Mouse (Mus musculus): ENCODE results near the gene Glce. TPM values are rescaled to one million over a fixed set of nuclear protein-coding genes. Genes with fewer than 3 reads are reported as not detected.
A peak's percentile ranks its signal among the peaks of the same experiment; 100 is the strongest.

The Glce gene
- polyA plus RNA-seq, 1 experiment from 2014 or later = 17.5 TPM

GRCm38 (mm10) chr9:62059941-62060340 is 62.5 kb downstream of the Glce start:
- ATAC-seq = no peak
- no peak overlapping the region for H3K9ac ChIP-seq (replicated peaks)
- peaks cover 7% of the 10 kb centered on the region; the same call in 1 of the 2 replicates for H3K36me3 ChIP-seq
- no peak overlapping the region for H3K4me3 ChIP-seq (replicated peaks)
- WGBS = 90% methylated on average over 11 of the region's 11 CpGs
- no peaks in the 10 kb centered on the region for H3K4me1 ChIP-seq (replicated peaks)
- H3K27me3 ChIP-seq = no peaks in the 10 kb centered on the region
- H3K9me3 ChIP-seq = no peaks in the 10 kb centered on the region
- H3K4me2 ChIP-seq (replicated peaks) = no peak overlapping the region
- H3K27ac ChIP-seq = no peak overlapping the region

GRCm38 (mm10) chr9:62057881-62058506 is 64.5 kb downstream of the Glce start:
- Histone ChIP-seq H3K9ac (replicated peaks) (no peak overlapping the region), H3K9me3 (no peaks in the 10 kb centered on the region), H3K4me1 (replicated peaks) (no peaks in the 10 kb centered on the region), H3K4me2 (replicated peaks) (no peak overlapping the region), H3K4me3 (replicated peaks) (no peak overlapping the region), H3K27me3 (no peaks in the 10 kb centered on the region), H3K27ac (no peak overlapping the region), H3K36me3 (peaks cover 7% of the 10 kb centered on the region; the same call in 1 of the 2 replicates)
- WGBS = 80% methylated on average over 7 of the region's 7 CpGs
- ATAC-seq = no peak

GRCm38 (mm10) chr9:62056206-62056605 is 66.2 kb downstream of the Glce start:
- Histone ChIP-seq H3K27me3 (no peaks in the 10 kb centered on the region), H3K4me1 (replicated peaks) (no peaks in the 10 kb centered on the region), H3K36me3 (peaks cover 7% of the 10 kb centered on the region; the same call in 1 of the 2 replicates), H3K27ac (no peak overlapping the region), H3K9ac (replicated peaks) (no peak overlapping the region), H3K9me3 (no peaks in the 10 kb centered on the region), H3K4me2 (replicated peaks) (no peak overlapping the region), H3K4me3 (replicated peaks) (no peak overlapping the region)
- 90% methylated on average over 2 of the region's 2 CpGs for WGBS
- no peak for ATAC-seq

- no peak overlapping the region for H3K4me3 ChIP-seq (replicated peaks)
- no peak for ATAC-seq
- no peak overlapping the region for H3K9ac ChIP-seq (replicated peaks)
- no peaks in the 10 kb centered on the region for H3K9me3 ChIP-seq
- H3K4me1 ChIP-seq (replicated peaks) = no peaks in the 10 kb centered on the region
- no peak overlapping the region for H3K4me2 ChIP-seq (replicated peaks)
- no peak overlapping the region for H3K27ac ChIP-seq
- H3K27me3 ChIP-seq = no peaks in the 10 kb centered on the region
- no peaks in the 10 kb centered on the region for H3K36me3 ChIP-seq
- 41% methylated on average over 4 of the region's 4 CpGs for WGBS
Measured at GRCm38 (mm10) chr9:62050801-62051200, 71.7 kb downstream of the Glce start.

- WGBS = 63% methylated on average over 8 of the region's 8 CpGs
- H3K27me3 ChIP-seq = no peaks in the 10 kb centered on the region
- no peak for ATAC-seq
Measured at GRCm38 (mm10) chr9:62049166-62049565, 73.3 kb downstream of the Glce start.

GRCm38 (mm10) chr9:62042167-62042566 is 80.3 kb downstream of the Glce start:
- no peak for ATAC-seq
- H3K27ac ChIP-seq = no peak overlapping the region
- no peaks in the 10 kb centered on the region for H3K36me3 ChIP-seq
- WGBS = 85% methylated on average over 3 of the region's 3 CpGs
- H3K4me2 ChIP-seq (replicated peaks) = no peak overlapping the region
- no peak overlapping the region for H3K4me3 ChIP-seq (replicated peaks)
- 0 out of 2 replicates have a peak, but pooled peaks cover 5% of the 10 kb centered on the region for H3K27me3 ChIP-seq
- no peaks in the 10 kb centered on the region for H3K9me3 ChIP-seq
- H3K9ac ChIP-seq (replicated peaks) = no peak overlapping the region
- H3K4me1 ChIP-seq (replicated peaks) = no peaks in the 10 kb centered on the region

More at GRCm38 (mm10) chr9:62049166-62049565, 73.3 kb downstream of the Glce start:
- no peak overlapping the region for H3K4me2 ChIP-seq (replicated peaks)
- H3K9me3 ChIP-seq = no peaks in the 10 kb centered on the region
- H3K27ac ChIP-seq = no peak overlapping the region
- H3K36me3 ChIP-seq = no peaks in the 10 kb centered on the region
- no peaks in the 10 kb centered on the region for H3K4me1 ChIP-seq (replicated peaks)
- H3K9ac ChIP-seq (replicated peaks) = no peak overlapping the region
- no peak overlapping the region for H3K4me3 ChIP-seq (replicated peaks)

- Histone ChIP-seq H3K4me1 (replicated peaks) (no peaks in the 10 kb centered on the region), H3K27ac (no peak overlapping the region), H3K9me3 (no peaks in the 10 kb centered on the region), H3K9ac (replicated peaks) (no peak overlapping the region; the same call in 1 of the 2 replicates), H3K27me3 (0 out of 2 replicates have a peak, but pooled peaks cover 5% of the 10 kb centered on the region), H3K36me3 (no peaks in the 10 kb centered on the region), H3K4me2 (replicated peaks) (peak overlapping the region; percentile 39), H3K4me3 (replicated peaks) (0 out of 2 replicates have a peak overlapping the region, but pooled peaks have one; percentile 11)
- peak; percentile 71 for ATAC-seq
- 7% methylated on average over 20 of the region's 20 CpGs for WGBS
Measured at GRCm38 (mm10) chr9:62040008-62040608, 82.3 kb downstream of the Glce start.

GRCm38 (mm10) chr9:62035806-62036205 is 86.6 kb downstream of the Glce start:
- WGBS = 81% methylated on average over 1 of the region's 1 CpGs
- no peaks in the 10 kb centered on the region for H3K36me3 ChIP-seq
- no peak overlapping the region for H3K4me3 ChIP-seq (replicated peaks)
- no peak for ATAC-seq
- no peak overlapping the region for H3K9ac ChIP-seq (replicated peaks)
- H3K9me3 ChIP-seq = no peaks in the 10 kb centered on the region
- H3K27ac ChIP-seq = no peak overlapping the region
- no peaks in the 10 kb centered on the region for H3K4me1 ChIP-seq (replicated peaks)
- no peak overlapping the region for H3K4me2 ChIP-seq (replicated peaks)
- H3K27me3 ChIP-seq = 0 out of 2 replicates have a peak, but pooled peaks cover 5% of the 10 kb centered on the region

GRCm38 (mm10) chr9:62032206-62032605 is 90.2 kb downstream of the Glce start:
- Histone ChIP-seq H3K27me3 (peaks cover 8% of the 10 kb centered on the region), H3K36me3 (no peaks in the 10 kb centered on the region), H3K4me1 (replicated peaks) (no peaks in the 10 kb centered on the region), H3K4me3 (replicated peaks) (no peak overlapping the region), H3K27ac (no peak overlapping the region), H3K4me2 (replicated peaks) (no peak overlapping the region), H3K9me3 (no peaks in the 10 kb centered on the region), H3K9ac (replicated peaks) (no peak overlapping the region)
- WGBS = 82% methylated on average over 3 of the region's 3 CpGs
- no peak for ATAC-seq

- 59% methylated on average over 3 of the region's 3 CpGs for WGBS
- Histone ChIP-seq H3K4me2 (replicated peaks) (no peak overlapping the region), H3K9me3 (no peaks in the 10 kb centered on the region), H3K4me3 (replicated peaks) (no peak overlapping the region), H3K27ac (no peak overlapping the region), H3K4me1 (replicated peaks) (peaks cover 11% of the 10 kb centered on the region), H3K27me3 (peaks cover 34% of the 10 kb centered on the region), H3K36me3 (no peaks in the 10 kb centered on the region), H3K9ac (replicated peaks) (no peak overlapping the region)
- no peak for ATAC-seq
Measured at GRCm38 (mm10) chr9:62028072-62028471, 94.4 kb downstream of the Glce start.

- H3K27ac ChIP-seq = no peak within 1 kb of the TSS
- H3K4me2 ChIP-seq (replicated peaks) = peak within 1 kb of the TSS; percentile 68
- H3K27me3 ChIP-seq = peaks cover 34% of the 10 kb centered on the region
- H3K9me3 ChIP-seq = no peaks in the 10 kb centered on the region
- H3K4me3 ChIP-seq (replicated peaks) = peak within 1 kb of the TSS; percentile 41
- WGBS = under 1% methylated on average over 32 of the region's 32 CpGs
- H3K9ac ChIP-seq (replicated peaks) = peak within 1 kb of the TSS; percentile 33; the same call in 1 of the 2 replicates
- ATAC-seq = no peak
- H3K36me3 ChIP-seq = no peaks in the 10 kb centered on the region
- H3K4me1 ChIP-seq (replicated peaks) = peaks cover 11% of the 10 kb centered on the region
Measured at GRCm38 (mm10) chr9:62026600-62026999, 95.9 kb downstream of the Glce start, which contains the start of gene Paqr5. TSS of gene Paqr5 (minus strand) at chr9:62026856.

GRCm38 (mm10) chr9:62025056-62025455 is 97.4 kb downstream of the Glce start:
- ATAC-seq = no peak
- H3K9me3 ChIP-seq = no peaks in the 10 kb centered on the region
- H3K4me1 ChIP-seq (replicated peaks) = peaks cover 11% of the 10 kb centered on the region
- 50% methylated on average over 5 of the region's 5 CpGs for WGBS
- H3K27ac ChIP-seq = no peak overlapping the region
- no peaks in the 10 kb centered on the region for H3K36me3 ChIP-seq
- H3K4me2 ChIP-seq (replicated peaks) = no peak overlapping the region
- peaks cover 34% of the 10 kb centered on the region for H3K27me3 ChIP-seq
- H3K4me3 ChIP-seq (replicated peaks) = no peak overlapping the region
- no peak overlapping the region for H3K9ac ChIP-seq (replicated peaks)
